Mouse (Mus musculus): Measurements from ENCODE around the gene Katnal1. TPM values are rescaled to one million over a fixed set of nuclear protein-coding genes. Genes with fewer than 3 reads are reported as not detected.
A peak's percentile ranks its signal among the peaks of the same experiment; 100 is the strongest.

Katnal1 gene
- total RNA-seq (2021) = 10 to 100 TPM in 1 of 2 experiments, 1 to 10 TPM in 1; 9.6 to 11.0 TPM

GRCm38 (mm10) chr5:148929116-148929449 lies at the start of gene Katnal1:
Gene Katnal1 (minus strand): TSS chr5:148929320.
- no peak for DNase-seq

- no peak for DNase-seq
Observed at GRCm38 (mm10) chr5:148978458-148979165, 49.5 kb upstream of the Katnal1 start.

- DNase-seq = peak; percentile 50
Observed at GRCm38 (mm10) chr5:148977698-148978457, 48.8 kb upstream of the Katnal1 start.

- no peak for DNase-seq
Observed at GRCm38 (mm10) chr5:148976876-148977275, 47.8 kb upstream of the Katnal1 start.

- no peak for DNase-seq
Observed at GRCm38 (mm10) chr5:148975035-148975434, 45.9 kb upstream of the Katnal1 start.

- no peak for DNase-seq
Observed at GRCm38 (mm10) chr5:148973019-148973668, 44.0 kb upstream of the Katnal1 start.

- DNase-seq = no peak
Observed at GRCm38 (mm10) chr5:148972167-148972566, 43.0 kb upstream of the Katnal1 start.

- peak; percentile 53 for DNase-seq
Observed at GRCm38 (mm10) chr5:148969648-148970047, 40.5 kb upstream of the Katnal1 start.

GRCm38 (mm10) chr5:148968958-148969576 lies 39.9 kb upstream of the Katnal1 start:
- DNase-seq = no peak

- DNase-seq = no peak
Observed at GRCm38 (mm10) chr5:148968179-148968578, 39.1 kb upstream of the Katnal1 start.

- no peak for DNase-seq
Observed at GRCm38 (mm10) chr5:148966395-148966794, 37.3 kb upstream of the Katnal1 start.

GRCm38 (mm10) chr5:148965691-148966333 lies 36.7 kb upstream of the Katnal1 start:
- peak; percentile 67 for DNase-seq

GRCm38 (mm10) chr5:148965089-148965591 lies 36.0 kb upstream of the Katnal1 start:
- DNase-seq = no peak

GRCm38 (mm10) chr5:148964251-148964650 lies 35.1 kb upstream of the Katnal1 start:
- no peak for DNase-seq

- no peak for DNase-seq
Observed at GRCm38 (mm10) chr5:148960211-148960610, 31.1 kb upstream of the Katnal1 start.

- DNase-seq = peak; percentile 50
Observed at GRCm38 (mm10) chr5:148959068-148959990, 30.2 kb upstream of the Katnal1 start.

- DNase-seq = no peak
Observed at GRCm38 (mm10) chr5:148958355-148958754, 29.2 kb upstream of the Katnal1 start.

GRCm38 (mm10) chr5:148956898-148957535 lies 27.9 kb upstream of the Katnal1 start:
- DNase-seq = no peak

GRCm38 (mm10) chr5:148956091-148956490 lies 27.0 kb upstream of the Katnal1 start:
- no peak for DNase-seq

GRCm38 (mm10) chr5:148955575-148955974 lies 26.5 kb upstream of the Katnal1 start:
- no peak for DNase-seq
